Mouse (Mus musculus): ENCODE measurements around the gene Golim4.

GRCm38 (mm10) chr3:75910257-75910656, 46.5 kb downstream of the Golim4 start:
- TF ChIP-seq CTCF (IDR thresholded peaks at IDR 0.05; ENCODE audit: borderline replicate concordance, insufficient read depth, low read depth, low read length), result peak; percentile 62; the same call in 1 of the 2 replicates
- TF ChIP-seq POLR2A (IDR thresholded peaks at IDR 0.05; ENCODE audit: borderline replicate concordance, insufficient read depth, low read length), result no peak
